Mouse (Mus musculus) erythroblast, embryonic 14.5 days (primary cell): ENCODE measurements around the gene Ccdc38. TPM values are rescaled to one million over a fixed set of nuclear protein-coding genes. Genes with fewer than 3 reads are reported as not detected.
"Not testable (repeated sequence)": the region's sequence is repeated elsewhere in the genome, so short reads cannot be mapped to it uniquely, and the experiment has no call there.

Experiments used
- H3K27me3 ChIP-seq: 2 replicates; pipeline ENCODE4 v1.6.1; 2012; ENCODE audit warnings: inconsistent platforms; ENCODE audit not compliant: control insufficient read depth
- H3K36me3 ChIP-seq: 2 replicates; pipeline ENCODE4 v1.6.1; 2012; ENCODE audit warnings: mild to moderate bottlenecking, inconsistent platforms; ENCODE audit not compliant: control insufficient read depth
- H3K4me1 ChIP-seq: 2 replicates; pipeline ENCODE4 v1.6.1; 2012; ENCODE audit warnings: inconsistent platforms; ENCODE audit not compliant: control insufficient read depth
- H3K4me3 ChIP-seq: replicated peaks from 2 replicates; pipeline ENCODE3; 2012; ENCODE audit warnings: moderate library complexity, mild to moderate bottlenecking, inconsistent platforms
- H3K9me3 ChIP-seq: 2 replicates; pipeline ENCODE4 v1.6.1; 2012; ENCODE audit warnings: low read length, inconsistent platforms, mixed read lengths; ENCODE audit not compliant: control insufficient read depth
- GATA1 ChIP-seq: IDR thresholded peaks from 2 replicates; pipeline ENCODE4 v1.6.1; 2012; ENCODE audit warnings: low read length, inconsistent platforms, mixed read lengths
- TAL1 ChIP-seq: IDR thresholded peaks from 3 replicates; pipeline ENCODE4 v1.6.1; 2012; ENCODE audit warnings: low read length, inconsistent platforms, mixed read lengths
- polyA plus RNA-seq: library from polyadenylated mRNA; stranded (reverse); fragments of >175 nt; gene quantifications from 2 replicates; pipeline ENCODE4 v1.2.3, GENCODE M21; 2012

Ccdc38 gene
- polyA plus RNA-seq, 1 experiment = not detected

DNA sequence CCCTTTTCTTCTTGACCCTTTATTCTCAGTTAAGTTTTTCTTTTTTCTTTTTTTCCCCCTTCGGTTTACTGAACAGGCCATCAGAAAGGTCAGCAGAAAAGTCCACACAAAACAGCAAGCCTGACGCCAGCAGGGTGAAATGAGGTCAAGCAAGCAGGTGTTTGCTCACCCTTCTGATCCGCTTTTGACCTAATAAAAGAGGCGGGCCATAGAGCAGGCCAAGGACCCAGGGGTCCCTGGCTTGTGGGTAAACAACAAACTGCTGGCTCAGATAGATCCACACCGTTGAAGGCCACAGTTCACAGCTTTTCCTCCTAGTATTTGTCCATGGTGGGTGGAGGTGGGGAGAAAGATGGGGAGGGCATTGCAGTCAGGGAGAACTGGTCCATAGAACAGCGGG, 2.7 kb downstream of the Ccdc38 start:
- H3K36me3 ChIP-seq = no peaks in the 10 kb centered on the region
- H3K27me3 ChIP-seq = peaks cover 15% of the 10 kb centered on the region
- no peak for TF ChIP-seq GATA1
- TF ChIP-seq TAL1 = no peak
- H3K4me3 ChIP-seq = no peak overlapping the region
- H3K4me1 ChIP-seq = peaks cover 9% of the 10 kb centered on the region
- H3K9me3 ChIP-seq = no peaks in the 10 kb centered on the region

DNA sequence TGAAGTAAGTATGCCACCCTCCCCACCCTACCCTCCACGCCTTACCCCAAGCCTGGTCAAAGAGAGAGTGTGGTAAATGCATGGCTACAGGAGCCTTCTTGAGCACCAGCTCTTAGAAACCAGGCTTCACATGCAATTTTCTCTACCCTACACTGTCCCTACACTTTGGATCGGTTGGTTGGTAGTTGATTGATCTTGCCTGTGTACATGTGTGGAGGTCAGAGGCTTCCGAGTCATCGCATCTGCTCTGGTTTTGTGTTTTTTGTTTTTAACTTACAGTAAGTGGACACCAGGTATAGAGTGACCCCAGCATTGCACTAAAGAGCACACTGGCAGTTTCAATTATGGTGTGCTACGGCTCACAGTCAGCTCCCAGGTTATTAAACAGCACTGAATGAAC, 3.7 kb downstream of the Ccdc38 start:
- Histone ChIP-seq H3K36me3 (no peaks in the 10 kb centered on the region), H3K27me3 (peaks cover 12% of the 10 kb centered on the region), H3K4me3 (no peak overlapping the region), H3K4me1 (peaks cover 9% of the 10 kb centered on the region), H3K9me3 (no peaks in the 10 kb centered on the region)
- no peak for TF ChIP-seq GATA1
- no peak for TF ChIP-seq TAL1

DNA sequence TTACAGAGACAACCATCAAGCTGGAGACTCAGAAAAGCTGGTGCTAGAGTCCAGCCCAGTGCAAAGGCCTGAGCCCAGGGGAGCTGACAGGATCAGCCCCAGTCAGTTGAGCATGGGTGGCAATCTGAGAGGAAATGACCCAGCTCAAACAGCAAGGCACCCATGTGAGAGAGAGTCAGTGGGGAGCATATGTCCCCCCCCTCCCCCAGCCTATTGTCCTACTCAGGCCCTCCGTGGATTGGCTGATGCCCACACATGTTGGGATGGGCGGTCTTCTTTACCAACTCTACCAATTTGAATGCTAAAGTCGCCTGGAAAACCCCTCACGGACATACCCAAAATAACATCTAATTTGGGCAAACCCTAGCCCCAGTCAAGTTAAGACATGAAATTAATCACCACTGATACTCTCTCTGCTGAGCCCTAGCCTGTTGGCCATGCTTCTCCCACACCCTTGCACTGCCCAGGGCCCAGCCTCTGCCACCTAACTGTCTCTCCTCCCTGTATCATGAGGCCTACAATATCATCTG, 7.4 kb downstream of the Ccdc38 start:
- H3K4me3 ChIP-seq = no peak overlapping the region
- no peaks in the 10 kb centered on the region for H3K9me3 ChIP-seq
- no peaks in the 10 kb centered on the region for H3K4me1 ChIP-seq
- H3K36me3 ChIP-seq = no peaks in the 10 kb centered on the region
- no peaks in the 10 kb centered on the region for H3K27me3 ChIP-seq
- no peak for TF ChIP-seq TAL1
- TF ChIP-seq GATA1 = no peak

DNA sequence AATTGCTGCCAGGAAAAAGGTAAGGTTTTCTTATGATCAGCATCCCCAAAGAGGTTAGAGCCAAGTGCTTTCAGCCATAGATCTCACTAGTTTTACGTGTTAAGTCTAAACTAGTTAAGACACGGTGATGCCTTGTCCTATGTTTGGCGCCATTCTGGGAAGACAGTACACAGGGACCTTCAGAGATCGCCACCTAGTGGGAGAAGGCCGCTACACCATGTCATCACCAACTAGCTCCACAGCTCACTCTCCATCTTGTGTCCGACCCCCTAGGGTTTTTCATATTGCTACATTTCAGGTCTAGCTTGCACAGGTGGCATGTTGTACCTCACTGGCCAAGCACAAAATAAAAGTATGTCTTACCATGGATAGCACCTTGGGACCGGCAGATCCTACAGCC, 8.6 kb downstream of the Ccdc38 start:
- H3K9me3 ChIP-seq = no peaks in the 10 kb centered on the region
- no peak for TF ChIP-seq TAL1
- TF ChIP-seq GATA1 = no peak
- no peaks in the 10 kb centered on the region for H3K36me3 ChIP-seq
- no peak overlapping the region for H3K4me3 ChIP-seq
- no peaks in the 10 kb centered on the region for H3K4me1 ChIP-seq
- H3K27me3 ChIP-seq = no peaks in the 10 kb centered on the region

DNA sequence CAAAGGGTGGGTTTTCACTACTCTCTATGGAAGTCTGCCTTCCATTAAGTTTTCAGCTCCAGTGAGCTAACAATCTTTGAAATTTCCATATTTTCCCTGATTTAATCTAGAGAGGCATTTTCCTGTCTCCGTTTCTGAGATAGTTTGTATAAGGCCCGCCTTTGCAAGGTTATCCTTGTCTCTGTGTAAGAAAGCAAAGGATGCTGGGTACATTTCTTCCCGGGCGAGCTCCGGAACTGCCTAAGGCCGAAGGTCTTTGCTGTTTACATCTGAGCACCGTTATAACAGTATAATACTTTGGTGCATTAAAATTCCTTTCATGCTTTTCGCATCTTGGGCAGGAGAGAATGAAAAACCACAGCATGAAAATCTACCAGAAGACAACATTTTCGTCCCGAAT, 9.4 kb downstream of the Ccdc38 start:
- no peaks in the 10 kb centered on the region; the same call in 1 of the 2 replicates for H3K27me3 ChIP-seq
- no peaks in the 10 kb centered on the region for H3K9me3 ChIP-seq
- H3K4me3 ChIP-seq = no peak overlapping the region
- H3K4me1 ChIP-seq = no peaks in the 10 kb centered on the region
- no peak for TF ChIP-seq TAL1
- no peak for TF ChIP-seq GATA1
- H3K36me3 ChIP-seq = no peaks in the 10 kb centered on the region

DNA sequence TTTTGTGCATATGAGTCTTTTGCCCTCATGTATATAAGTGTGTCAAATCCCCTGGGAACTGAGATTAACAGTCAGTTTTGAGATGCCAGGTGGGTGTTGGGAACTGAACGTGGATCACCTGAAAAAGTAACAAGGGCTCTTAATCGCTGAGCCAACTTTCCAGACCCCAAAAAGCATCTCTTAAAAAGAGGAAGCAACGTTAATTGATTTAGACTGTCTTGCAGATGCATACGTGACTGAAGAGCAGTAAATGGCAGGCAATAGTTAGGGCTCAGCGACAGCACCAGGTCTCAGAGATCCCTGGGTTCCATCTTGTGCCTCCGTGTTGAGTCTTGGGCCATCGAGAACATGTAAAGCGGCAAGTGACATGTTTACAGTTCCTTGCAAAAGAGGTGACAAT, 12.2 kb downstream of the Ccdc38 start:
- no peak for TF ChIP-seq GATA1
- TF ChIP-seq TAL1 = no peak
- Histone ChIP-seq H3K27me3 (no peaks in the 10 kb centered on the region; the same call in 1 of the 2 replicates), H3K4me3 (no peak overlapping the region)

DNA sequence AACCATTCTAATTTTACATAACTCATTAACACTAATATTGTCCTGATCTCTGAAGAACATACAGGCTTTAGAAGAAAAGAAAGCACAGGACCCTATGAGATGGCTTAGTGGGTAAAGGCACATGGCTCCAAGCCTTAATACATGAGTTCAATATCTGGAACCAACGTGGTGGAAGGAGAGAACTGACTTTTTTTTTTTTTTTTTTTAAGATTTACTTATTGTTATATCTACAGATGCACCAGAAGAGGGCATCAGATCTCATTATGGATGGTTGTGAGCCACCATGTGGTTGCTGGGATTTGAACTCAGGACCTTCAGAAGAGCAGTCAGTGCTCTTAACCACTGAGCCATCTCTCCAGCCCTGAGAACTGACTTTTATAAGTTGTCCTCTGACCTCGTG, 17.5 kb downstream of the Ccdc38 start:
- not testable (repeated sequence) for H3K36me3 ChIP-seq, H3K9me3 ChIP-seq, H3K27me3 ChIP-seq, H3K4me3 ChIP-seq, H3K4me1 ChIP-seq

More for the DNA sequence above, 12.2 kb downstream of the Ccdc38 start:
- no peaks in the 10 kb centered on the region for H3K36me3 ChIP-seq
- no peaks in the 10 kb centered on the region for H3K4me1 ChIP-seq
- no peaks in the 10 kb centered on the region for H3K9me3 ChIP-seq

DNA sequence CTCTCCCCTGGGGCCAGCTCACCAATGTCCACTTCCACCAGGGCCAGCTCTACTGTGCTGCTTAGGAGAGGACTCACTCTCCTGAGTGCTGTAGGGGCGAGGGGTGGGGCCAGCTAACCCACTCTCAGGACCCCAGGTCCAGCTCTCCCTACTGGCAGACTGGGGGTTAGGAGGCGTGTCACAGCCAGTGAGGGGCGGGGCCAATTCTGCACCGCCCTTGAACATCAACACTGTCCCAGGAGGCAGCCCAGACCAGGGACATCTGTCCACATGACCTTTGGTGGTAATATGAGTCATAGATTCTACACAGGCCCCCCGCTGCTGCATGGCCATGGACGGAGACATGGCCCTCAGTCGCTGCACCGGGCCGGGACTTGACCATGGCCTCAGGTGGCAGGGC, 19.4 kb downstream of the Ccdc38 start:
- H3K36me3 ChIP-seq = no peaks in the 10 kb centered on the region
- H3K9me3 ChIP-seq = no peaks in the 10 kb centered on the region
- no peak overlapping the region for H3K4me3 ChIP-seq
- no peaks in the 10 kb centered on the region; the same call in 1 of the 2 replicates for H3K27me3 ChIP-seq
- H3K4me1 ChIP-seq = no peaks in the 10 kb centered on the region; the same call in 1 of the 2 replicates
- TF ChIP-seq GATA1 = no peak
- no peak for TF ChIP-seq TAL1

DNA sequence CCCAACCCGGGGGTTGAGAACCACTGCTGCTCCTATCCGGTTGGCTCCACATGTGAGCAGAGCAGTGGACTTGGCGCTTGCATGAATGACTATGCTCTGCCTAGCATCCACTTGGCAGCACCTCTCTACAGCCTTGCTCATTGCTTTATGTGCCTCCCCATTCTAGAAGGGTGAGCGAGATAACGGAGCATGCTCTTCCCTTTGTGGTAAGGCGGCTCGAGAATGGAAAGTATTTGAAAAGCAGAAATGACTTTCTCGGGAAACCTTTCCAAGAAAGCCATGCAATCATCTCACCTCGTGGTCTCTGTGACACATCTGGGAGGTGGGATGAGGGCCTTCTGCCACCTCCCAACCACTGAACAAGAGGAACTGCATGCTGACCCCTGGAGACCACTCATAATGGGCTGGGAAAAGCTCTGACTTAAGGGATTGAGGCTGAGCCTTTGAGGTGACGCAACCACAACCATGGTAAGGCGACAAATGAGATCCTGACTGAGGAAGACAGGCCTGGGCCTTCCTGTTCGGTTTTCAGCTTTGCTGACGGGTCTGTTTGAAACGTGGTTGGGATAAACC, 24.2 kb downstream of the Ccdc38 start:
- H3K4me1 ChIP-seq = no peaks in the 10 kb centered on the region; the same call in 1 of the 2 replicates
- H3K27me3 ChIP-seq = no peaks in the 10 kb centered on the region
- no peaks in the 10 kb centered on the region for H3K9me3 ChIP-seq
- no peak for TF ChIP-seq GATA1
- no peak for TF ChIP-seq TAL1
- no peak overlapping the region for H3K4me3 ChIP-seq
- no peaks in the 10 kb centered on the region for H3K36me3 ChIP-seq

DNA sequence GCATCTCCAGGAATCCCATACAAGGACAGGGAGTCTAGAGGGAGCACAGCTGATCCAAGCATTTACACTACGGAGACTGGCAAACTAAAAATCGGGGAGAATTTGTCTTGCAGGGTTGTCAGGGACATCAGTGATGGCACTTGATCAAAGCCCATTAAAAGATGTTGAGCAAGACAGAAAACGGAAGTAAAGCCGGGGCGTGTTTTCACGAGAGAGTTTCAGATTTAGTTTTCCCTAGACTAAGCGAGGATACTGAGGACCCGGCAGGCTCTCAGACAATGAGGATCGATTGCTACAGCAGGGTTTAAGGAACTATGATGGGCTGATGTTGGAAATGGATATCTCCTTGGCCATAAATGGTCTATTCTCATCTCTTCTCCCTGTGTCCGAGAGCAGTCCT, 26.6 kb downstream of the Ccdc38 start:
- Histone ChIP-seq H3K9me3 (no peaks in the 10 kb centered on the region), H3K27me3 (no peaks in the 10 kb centered on the region), H3K36me3 (no peaks in the 10 kb centered on the region), H3K4me1 (no peaks in the 10 kb centered on the region), H3K4me3 (no peak overlapping the region)
- no peak for TF ChIP-seq TAL1
- no peak for TF ChIP-seq GATA1
